Mouse (Mus musculus) bone marrow macrophage, adult 2 months (primary cell): ENCODE results near the gene Tnfaip8l3.

Experiments
- CTCF ChIP-seq: IDR thresholded peaks from 2 replicates; pipeline ENCODE4 v1.5.1; 2012; ENCODE audit warnings: low read depth, mild to moderate bottlenecking, low read length, moderate library complexity
- POLR2A ChIP-seq: IDR thresholded peaks from 2 replicates; pipeline ENCODE4 v1.6.1; 2012; ENCODE audit warnings: mild to moderate bottlenecking, low read depth, low read length, borderline replicate concordance

DNA sequence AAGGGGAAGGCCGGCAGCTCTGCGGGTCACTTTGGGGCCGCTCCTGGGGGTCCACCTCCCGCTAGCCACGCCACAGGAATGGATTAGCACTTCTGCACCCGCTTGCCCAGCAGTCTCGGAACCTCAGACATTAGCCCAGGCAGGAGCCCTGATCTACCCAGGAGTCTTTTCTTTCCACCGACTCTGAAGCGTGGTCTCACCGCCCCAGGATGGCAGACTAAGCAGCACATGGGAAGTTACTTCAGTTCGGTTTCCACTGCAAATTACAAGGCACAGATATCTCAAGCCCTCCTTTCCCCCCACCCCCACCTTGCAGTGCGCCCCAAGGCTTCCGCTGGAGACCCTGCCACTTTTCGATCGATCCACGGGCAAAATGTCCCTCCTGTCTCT is 551 bp downstream of the Tnfaip8l3 start:
- TF ChIP-seq POLR2A (no peak), CTCF (no peak)
